Mouse (Mus musculus): ENCODE results near the gene Gm9603. TPM values are rescaled to one million over a fixed set of nuclear protein-coding genes. Genes with fewer than 3 reads are reported as not detected.
"Not testable (repeated sequence)": the region's sequence is repeated elsewhere in the genome, so short reads cannot be mapped to it uniquely, and the experiment has no call there.

Gene Gm9603
- not detected in 2 replicates for polyA plus RNA-seq (2016; fragmentation: Nextera tagmentation; extraction: Ambion mirVana)

DNA sequence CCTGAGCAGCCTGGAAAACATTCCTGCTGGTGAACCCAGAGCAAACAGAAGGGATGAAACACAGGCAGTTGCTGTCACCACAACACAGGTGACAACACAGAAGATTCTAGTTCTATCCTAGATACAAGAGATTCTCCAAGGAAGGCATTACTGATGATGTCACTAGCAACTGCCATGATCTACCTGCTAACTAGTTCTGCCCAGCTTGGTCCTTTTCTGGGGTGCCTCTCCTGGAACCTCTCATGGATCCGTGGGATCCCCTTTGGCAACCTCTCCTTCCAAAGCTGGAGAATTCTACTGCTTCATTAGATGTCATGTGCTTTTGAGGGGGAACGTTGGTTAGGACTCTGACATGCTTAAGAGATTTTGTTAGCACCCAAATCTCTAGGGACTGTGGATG, at the start of gene Gm9603:
Gm9603 (minus strand) TSS at position 101 of the 400 bp plus-strand sequence.
- DNase-seq (ENCODE audit: low spot score); H3K4me3 ChIP-seq; H3K27me3 ChIP-seq (ENCODE audit: insufficient read depth, poor library complexity, severe bottlenecking); H3K4me1 ChIP-seq; H3K36me3 ChIP-seq; H3K27ac ChIP-seq; H3K9me3 ChIP-seq: not testable (repeated sequence)
- WGBS = no CpG with 5 or more reads among the region's 2 CpGs

GRCm38 (mm10) chr14:5632928-5633327, 54.3 kb downstream of the Gm9603 start, which contains the start of gene Gm8265:
Gm8265 (minus strand) TSS chr14:5633028.
- not testable (repeated sequence) for H3K4me3 ChIP-seq; H3K9me3 ChIP-seq; H3K27me3 ChIP-seq (ENCODE audit: insufficient read depth, poor library complexity, severe bottlenecking); H3K4me1 ChIP-seq; H3K36me3 ChIP-seq; DNase-seq (ENCODE audit: low spot score); H3K27ac ChIP-seq
- WGBS = no CpG with 5 or more reads among the region's 1 CpGs

Other genes with a start within 250 kb of the Gm9603 start
- gene Gm3194, start 232.0 kb downstream of the Gm9603 start, polyA plus RNA-seq (2016; fragmentation: Nextera tagmentation; extraction: Ambion mirVana) = 0.36 and 0.39 TPM in 2 replicates
- not detected in 2 replicates for gene Gm8246, start 209.6 kb downstream of the Gm9603 start, polyA plus RNA-seq (2016; fragmentation: Nextera tagmentation; extraction: Ambion mirVana)
- not detected in 2 replicates for gene Gm3187, start 203.2 kb downstream of the Gm9603 start, polyA plus RNA-seq (2016; fragmentation: Nextera tagmentation; extraction: Ambion mirVana)
- 1.9 and 2.0 TPM in 2 replicates for gene Gm3488, start 185.8 kb downstream of the Gm9603 start, polyA plus RNA-seq (2016; fragmentation: Nextera tagmentation; extraction: Ambion mirVana)
- not detected in 2 replicates for gene Gm3532, start 149.0 kb downstream of the Gm9603 start, polyA plus RNA-seq (2016; fragmentation: Nextera tagmentation; extraction: Ambion mirVana)
- not detected in 2 replicates for gene Gm8265, start 54.4 kb downstream of the Gm9603 start, polyA plus RNA-seq (2016; fragmentation: Nextera tagmentation; extraction: Ambion mirVana)
- gene Gm3373, start 54.1 kb upstream of the Gm9603 start, polyA plus RNA-seq (2016; fragmentation: Nextera tagmentation; extraction: Ambion mirVana) = 0.11 and 0.20 TPM in 2 replicates
- 0.90 and 1.3 TPM in 2 replicates for gene Gm3383, start 120.5 kb upstream of the Gm9603 start, polyA plus RNA-seq (2016; fragmentation: Nextera tagmentation; extraction: Ambion mirVana)
- not detected in 2 replicates for gene Gm3424, start 142.9 kb upstream of the Gm9603 start, polyA plus RNA-seq (2016; fragmentation: Nextera tagmentation; extraction: Ambion mirVana)
- 0.23 TPM in 1 of 2 replicates, not detected in the other for gene Gm8237, start 192.9 kb upstream of the Gm9603 start, polyA plus RNA-seq (2016; fragmentation: Nextera tagmentation; extraction: Ambion mirVana)

All from heart, embryonic 10.5 days (tissue).